Mouse (Mus musculus) gastrocnemius, adult 8-10 months (tissue): ENCODE data around the gene Fmnl2. TPM values are rescaled to one million over a fixed set of nuclear protein-coding genes. Genes with fewer than 3 reads are reported as not detected.

Experiments used
- DNase-seq, 2 experiments: peaks; one replicate each; pipeline ENCODE4 v3.0.0; 2022; ENCODE audit warnings: low spot score in 2 of 2
- total RNA-seq, 4 experiments: library from RNA; stranded (reverse); gene quantifications; 2 replicates each; pipeline ENCODE4 v1.2.4; 2022

The Fmnl2 gene
- total RNA-seq, 4 experiments from 2014 or later = 3.8 to 6.6 (median 5.5) TPM

DNA sequence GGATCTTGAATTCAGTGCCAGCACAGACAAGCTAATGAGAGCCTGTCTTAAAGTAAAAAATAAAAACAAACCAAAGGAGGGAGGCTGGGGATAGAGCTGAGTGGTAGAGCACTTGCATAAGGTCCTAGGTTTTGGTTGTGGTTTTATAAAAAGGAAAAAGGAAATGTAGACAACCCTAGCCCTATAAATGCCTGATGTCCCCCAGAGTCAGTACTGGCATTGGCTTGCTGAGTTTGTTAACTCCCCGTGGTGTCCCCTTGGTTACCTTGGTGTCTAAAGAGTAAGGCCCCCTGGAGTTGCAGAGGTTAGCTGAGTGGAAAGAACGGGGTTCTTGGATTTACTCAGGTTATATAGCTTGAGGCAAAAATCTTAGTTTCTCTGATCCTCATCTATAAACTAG, 55.7 kb downstream of the Fmnl2 start:
- no peak for DNase-seq

- no peak for DNase-seq
These were observed 56.1 kb downstream of the Fmnl2 start for GRCm38 (mm10) chr2:52913746-52914145.

DNA sequence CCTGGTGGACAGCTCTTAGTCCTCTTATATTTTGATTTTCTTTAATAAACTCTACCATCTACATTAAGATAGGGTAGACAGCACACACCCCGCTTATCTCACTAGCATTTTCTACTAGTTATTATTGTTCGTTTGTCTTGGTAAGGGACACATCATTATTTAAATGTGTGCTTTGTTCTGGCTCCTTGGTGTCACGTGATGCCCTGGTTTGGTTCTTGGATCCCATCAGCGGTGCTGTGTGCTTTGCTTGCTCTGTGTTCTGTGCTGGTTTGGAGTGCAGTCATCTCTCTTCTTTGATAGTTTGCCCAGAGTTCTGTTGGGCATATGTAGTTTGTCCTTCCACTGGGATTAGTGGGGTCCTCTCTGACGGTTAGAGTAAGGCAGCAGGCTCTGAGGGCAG, 57.9 kb downstream of the Fmnl2 start:
- no peak for DNase-seq

- DNase-seq = no peak
These were observed 60.4 kb downstream of the Fmnl2 start for GRCm38 (mm10) chr2:52918094-52918493.

- DNase-seq = no peak
These were observed 63.2 kb downstream of the Fmnl2 start for GRCm38 (mm10) chr2:52920701-52921435.

DNA sequence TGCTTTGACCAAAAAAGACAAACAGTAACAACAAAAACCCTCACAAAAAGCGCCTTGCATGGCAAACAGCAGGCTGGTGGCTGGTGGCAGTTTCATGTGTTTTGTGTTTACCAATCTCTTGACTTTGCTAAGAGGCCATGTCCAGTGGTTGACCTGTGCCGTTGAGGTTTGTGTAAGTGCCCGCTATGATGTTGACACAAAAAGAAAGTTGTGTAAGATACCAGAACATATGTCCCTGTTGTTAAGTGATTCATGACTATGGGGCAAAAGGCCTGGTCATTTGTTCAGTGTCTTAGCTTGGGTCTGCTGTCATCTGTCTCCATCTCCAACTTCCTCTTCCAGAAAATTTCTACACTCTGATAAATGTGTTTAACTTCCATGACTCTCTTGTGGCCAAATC, 67.4 kb downstream of the Fmnl2 start:
- no peak for DNase-seq

- no peak for DNase-seq
These were observed 69.7 kb downstream of the Fmnl2 start for GRCm38 (mm10) chr2:52927381-52927780.

GRCm38 (mm10) chr2:52927858-52928301, 70.2 kb downstream of the Fmnl2 start:
- no peak for DNase-seq

GRCm38 (mm10) chr2:52928401-52928800, 70.7 kb downstream of the Fmnl2 start:
- DNase-seq = no peak

DNA sequence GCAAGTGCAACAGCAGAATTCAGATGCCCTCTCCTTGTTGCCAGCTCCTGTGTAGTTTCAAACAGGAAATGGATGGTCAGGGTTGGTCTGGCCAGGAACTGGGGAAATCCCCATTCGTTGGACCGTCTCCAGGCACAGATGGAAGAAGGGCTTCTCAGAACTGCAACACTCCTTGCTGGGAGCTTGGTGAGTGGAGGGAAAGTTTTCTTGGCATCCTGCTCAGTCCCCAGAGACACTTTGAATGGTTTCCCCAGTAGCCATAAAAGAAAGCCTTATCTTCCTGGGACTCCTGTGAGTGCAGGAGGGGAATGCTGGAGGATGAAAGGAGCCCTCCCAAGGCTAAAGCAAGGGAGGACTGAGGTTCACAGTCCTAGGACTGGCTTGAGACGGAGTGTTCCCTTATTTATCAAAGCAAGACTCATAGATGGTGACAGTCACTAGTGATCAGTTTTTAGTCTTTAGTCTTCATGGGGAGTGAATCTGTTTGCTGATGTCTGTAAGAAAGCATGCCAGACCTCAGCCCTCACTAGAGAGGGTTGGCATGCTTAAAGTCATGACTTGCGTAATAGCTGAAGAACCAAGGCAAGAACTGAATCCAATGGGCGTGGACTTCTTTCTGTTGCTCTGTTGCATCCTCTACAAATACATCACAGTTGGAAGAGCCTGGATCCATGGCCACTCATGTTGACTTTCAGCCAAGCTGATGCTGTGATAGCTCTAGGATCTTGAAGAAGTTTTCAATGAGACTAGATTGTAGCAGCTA, 72.6 kb downstream of the Fmnl2 start:
- DNase-seq = peak; percentile 31 to 44

GRCm38 (mm10) chr2:52931315-52931714, 73.7 kb downstream of the Fmnl2 start:
- DNase-seq = no peak

DNA sequence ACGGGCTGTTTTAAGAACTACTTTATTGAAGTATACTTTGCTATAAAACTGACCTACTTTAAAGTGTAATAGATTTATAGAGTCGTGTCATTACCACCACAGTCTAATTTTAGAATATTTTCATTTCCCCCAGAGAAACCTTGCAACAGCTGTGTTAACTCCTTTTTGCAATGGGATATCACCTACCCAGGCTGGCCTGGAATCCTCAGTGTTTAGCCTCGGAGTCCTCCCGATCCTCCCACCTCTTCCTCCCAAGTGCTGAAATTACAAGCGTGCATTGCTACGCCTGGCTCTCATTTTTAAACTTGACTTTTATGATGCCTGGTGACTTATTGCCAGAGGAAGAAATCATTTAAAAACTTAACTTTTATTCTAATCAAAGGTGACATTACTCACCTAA, 78.2 kb downstream of the Fmnl2 start:
- DNase-seq = no peak

- DNase-seq = no peak
These were observed 80.9 kb downstream of the Fmnl2 start for GRCm38 (mm10) chr2:52938351-52939074.

DNA sequence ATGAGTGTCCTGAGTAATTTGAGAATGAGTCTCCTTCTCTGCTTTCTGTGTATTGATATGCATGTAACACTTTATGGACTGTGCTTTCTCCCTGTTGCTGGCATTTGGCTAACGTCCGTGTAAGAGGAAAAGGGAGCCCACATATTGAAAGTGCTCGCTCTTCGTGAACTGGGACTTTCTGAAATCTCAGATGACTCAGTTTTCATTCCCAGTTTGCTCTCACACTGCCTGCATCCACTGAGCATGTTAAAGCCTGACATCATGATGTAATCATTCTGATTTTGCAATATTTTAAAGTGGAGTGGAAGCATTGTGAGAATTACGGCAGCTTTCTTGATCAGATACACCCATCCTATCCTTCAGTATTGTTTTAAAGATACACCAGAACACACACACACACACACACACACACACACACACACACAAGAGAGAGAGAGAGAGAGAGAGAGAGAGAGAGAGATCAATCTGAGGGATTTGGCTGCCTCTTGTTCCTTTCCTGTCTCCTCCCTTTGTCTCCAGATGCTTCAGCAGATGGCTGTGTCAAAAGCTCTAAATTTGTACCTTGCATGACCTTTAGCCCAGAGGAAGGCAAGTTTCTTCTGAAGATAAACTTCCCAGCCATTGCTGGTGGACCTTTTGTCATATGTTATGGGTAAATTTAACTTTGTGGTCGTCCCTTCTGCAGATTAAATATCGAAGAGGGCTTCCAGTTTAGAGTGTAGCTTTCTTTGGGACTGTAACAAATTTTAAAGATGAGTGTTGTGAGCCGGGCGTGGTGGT, 86.2 kb downstream of the Fmnl2 start:
- DNase-seq = no peak

DNA sequence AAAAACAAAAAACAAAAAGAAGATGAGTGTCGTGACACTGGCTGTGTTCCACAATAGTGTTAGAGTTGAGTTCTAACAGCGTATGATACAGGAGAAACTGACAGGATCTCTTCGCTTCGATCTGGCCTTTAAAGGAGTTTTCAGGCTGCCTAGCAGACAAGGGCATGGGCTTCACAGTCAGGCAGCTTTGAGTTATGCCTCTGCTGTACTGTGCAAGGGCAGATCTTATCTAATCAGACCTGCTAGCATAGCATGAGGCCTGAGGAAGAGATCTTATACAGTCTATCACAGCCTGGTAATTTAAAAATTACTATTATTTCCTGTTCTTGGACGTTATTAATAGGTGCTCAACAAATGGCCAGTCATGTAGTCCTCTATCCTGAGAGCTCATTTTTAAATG, 86.9 kb downstream of the Fmnl2 start:
- no peak for DNase-seq

DNA sequence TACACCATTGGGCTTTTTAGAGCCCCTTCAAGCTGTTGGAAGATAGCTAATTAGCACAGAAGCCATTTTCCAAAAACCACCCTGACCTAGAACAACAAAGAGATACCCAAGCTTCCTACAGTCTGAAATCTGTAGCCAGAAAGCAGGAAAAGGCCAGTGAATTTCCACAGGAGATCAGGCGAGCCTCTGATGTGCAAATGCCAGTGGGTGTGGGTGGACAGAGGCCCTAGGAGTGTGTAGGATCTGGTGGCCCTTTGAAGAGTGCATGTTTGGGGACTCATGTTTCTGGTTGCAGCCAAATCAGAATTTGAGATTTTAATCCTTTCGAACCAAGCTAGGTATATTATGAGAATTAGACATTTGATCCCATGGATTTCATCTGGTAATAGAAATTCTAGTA, 88.4 kb downstream of the Fmnl2 start:
- no peak for DNase-seq

DNA sequence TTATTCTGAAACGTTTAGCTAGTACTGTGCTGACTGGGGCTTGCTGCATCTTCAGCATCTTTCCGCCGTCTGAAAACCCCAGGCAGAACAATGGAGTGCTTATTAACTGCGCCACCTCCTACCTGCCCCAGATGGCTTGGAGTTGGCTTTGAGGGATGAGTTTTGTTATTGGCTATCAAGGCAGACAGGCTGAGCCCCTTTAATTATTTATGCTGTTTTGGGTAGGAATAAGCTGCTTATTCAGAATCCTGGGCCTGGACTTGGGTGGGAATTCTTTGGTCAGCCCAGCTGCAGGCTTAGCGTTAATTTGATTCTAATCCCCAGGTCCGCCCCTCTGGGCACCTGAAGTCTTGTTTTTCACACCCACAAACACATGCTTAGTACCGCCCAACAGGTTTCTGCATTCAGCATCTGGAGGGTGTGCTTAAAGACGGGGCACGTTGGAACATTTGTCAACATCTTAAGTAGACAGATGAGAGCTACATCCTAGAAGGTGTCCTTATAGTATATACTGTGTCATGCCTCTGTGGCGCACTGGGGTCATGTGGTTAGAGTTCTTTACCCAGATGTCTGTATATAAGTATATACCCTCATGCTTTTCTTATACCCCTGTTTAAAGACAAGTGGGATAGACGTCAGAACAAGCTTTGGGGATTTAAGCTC, 89.0 kb downstream of the Fmnl2 start:
- DNase-seq = no peak

DNA sequence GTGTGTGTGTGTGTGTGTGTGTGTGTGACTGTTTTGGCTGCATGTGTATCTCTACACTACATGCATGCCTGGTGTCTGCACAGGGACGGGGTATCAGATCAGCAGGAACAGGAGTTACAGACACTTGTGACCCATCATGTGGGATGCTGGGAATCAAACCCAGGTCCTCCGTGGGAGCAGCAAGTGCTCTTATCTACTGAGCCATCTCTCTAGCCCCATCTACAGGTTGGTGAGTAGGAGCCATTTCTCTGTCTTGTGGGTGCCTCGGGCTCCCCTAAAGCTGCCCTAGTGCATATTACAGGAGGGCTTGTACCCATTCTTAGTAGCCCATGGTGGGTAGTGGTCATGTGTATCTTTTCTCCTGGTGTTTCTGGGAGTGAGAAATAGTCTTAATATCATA, 90.7 kb downstream of the Fmnl2 start:
- DNase-seq = no peak

DNA sequence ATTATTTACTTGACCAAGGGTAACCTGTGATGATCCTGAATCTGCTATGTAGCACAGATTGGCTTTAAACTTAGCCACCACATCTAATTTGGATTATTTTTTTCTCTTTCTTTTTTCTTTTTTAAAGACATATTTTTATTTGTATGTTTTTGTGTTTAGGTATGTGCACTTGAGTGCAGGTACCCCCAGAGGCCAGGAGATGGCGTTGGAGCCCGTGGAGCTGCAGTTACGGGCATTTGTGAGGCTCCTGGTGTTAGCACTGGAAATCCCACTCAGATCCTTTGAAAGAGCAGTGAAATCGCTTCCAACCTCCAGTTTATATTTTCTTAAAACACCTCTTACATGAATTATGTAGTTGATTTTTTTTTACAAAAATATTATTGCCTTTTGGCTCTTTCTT, 91.9 kb downstream of the Fmnl2 start:
- DNase-seq = no peak

DNA sequence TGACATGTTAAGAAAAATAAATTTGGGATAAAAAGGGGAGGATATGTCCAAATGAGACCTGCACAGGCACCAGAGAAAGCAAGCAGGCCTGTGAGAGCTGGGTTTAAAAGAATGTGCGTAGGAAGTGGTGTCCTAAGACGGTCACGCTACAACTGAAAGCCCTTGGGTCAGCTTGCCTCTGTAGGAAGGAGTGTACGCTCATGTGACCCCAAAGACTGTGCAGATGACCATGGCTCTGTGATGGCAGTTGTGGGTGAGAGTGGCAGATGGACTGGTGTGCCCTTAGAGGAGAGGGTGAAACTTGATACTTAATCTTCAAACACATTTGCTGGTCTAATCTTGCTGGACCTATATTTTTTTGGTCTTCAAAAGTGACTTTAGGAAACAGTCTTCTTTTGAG, 92.6 kb downstream of the Fmnl2 start:
- no peak for DNase-seq

GRCm38 (mm10) chr2:52952202-52952730, 94.6 kb downstream of the Fmnl2 start:
- no peak for DNase-seq
